Mouse (Mus musculus) cerebellum, postnatal 36 days (tissue): Measurements from ENCODE around the gene Mapk1ip1l.

Experiments
- DNase-seq, 2 experiments: peaks; one replicate each; pipeline ENCODE4 v3.0.0; 2021 to 2022; ENCODE audit warnings: mixed read lengths in 2 of 2

Gene Mapk1ip1l

GRCm38 (mm10) chr14:47364742-47365449 is 66.8 kb downstream of the Mapk1ip1l start:
- DNase-seq: no peak

DNA sequence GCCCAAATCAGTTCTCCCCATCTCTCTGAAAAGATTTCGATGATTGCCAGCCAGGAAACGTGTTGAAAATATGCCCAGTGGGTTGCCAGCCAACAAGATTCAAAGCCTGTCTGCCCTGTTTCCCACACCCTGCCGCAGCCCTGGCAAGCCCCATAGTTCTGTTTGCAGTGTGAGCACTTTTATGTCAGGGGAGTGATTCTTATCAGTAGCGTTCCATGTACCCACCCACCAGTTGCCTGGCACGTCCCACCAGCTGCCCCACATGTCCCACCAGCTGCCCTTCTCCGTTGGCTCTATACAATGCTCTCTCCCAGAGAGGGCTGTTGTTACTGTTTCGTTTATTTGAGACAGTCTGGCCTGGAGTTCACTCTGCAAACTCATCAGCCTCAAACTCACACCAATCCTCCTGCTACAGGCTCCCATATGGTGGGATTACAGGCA is 68.8 kb downstream of the Mapk1ip1l start:
- DNase-seq: peak; percentile 40 to 43

DNA sequence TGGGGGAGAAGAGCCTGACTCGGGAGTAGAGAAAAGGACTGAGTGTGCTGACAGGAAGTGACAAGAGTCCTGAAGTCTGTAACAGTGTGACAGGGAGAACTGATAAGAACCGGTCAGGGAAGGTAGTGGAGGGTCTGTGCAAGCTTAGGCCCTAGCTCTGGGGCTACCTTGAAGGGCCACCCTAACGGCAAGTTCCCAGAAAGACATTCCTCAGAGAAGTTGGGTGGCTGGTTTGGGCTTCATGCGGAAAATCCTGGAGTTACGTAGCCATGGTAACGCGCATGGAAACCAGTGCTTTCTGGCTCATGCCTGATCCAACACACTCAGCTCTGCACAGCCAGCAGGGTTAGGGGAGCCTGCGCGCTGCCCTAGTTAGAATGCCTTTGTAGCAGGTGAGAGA is 69.4 kb downstream of the Mapk1ip1l start, which contains the start of gene Lgals3:
Gene Lgals3 (plus strand): TSS at position 291 of the 400 bp plus-strand sequence.
- DNase-seq: peak in 1 of 2 experiments; percentile 11

GRCm38 (mm10) chr14:47369741-47370140 is 71.7 kb downstream of the Mapk1ip1l start:
- no peak for DNase-seq

DNA sequence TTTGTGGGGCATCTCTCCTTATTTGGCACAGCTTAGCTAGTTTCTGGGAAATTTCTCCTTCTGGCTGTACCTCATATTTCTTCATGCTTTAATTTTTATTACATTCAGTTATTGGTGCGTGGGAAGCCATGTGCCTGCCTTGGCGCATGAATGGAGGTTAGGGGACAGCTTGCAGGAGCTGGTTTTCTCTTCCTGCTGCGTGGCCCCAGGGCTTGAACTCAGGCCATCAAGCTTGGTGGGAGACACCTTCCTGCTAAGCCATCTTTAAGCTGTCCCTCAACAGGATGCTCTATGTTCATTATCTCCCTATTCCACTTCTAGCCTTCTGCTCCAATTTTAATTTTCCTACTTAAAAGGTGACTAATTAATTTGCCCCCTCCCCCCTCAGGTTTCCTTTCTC is 72.7 kb downstream of the Mapk1ip1l start:
- no peak for DNase-seq

- no peak for DNase-seq
Observed at GRCm38 (mm10) chr14:47371689-47372088, 73.6 kb downstream of the Mapk1ip1l start.
